Mouse (Mus musculus) bone marrow macrophage, adult 2 months (primary cell): ENCODE results near the gene Prkd1. TPM values are rescaled to one million over a fixed set of nuclear protein-coding genes. Genes with fewer than 3 reads are reported as not detected.

Experiments
- H3K27ac ChIP-seq: 2 replicates; pipeline ENCODE4 v1.5.1; 2012; ENCODE audit warnings: low read depth, low read length; ENCODE audit not compliant: insufficient read depth
- H3K4me1 ChIP-seq: 2 replicates; pipeline ENCODE4 v1.6.1; 2012; ENCODE audit warnings: low read length; ENCODE audit not compliant: control insufficient read depth, insufficient read depth
- H3K4me3 ChIP-seq: 2 replicates; pipeline ENCODE4 v1.5.1; 2012; ENCODE audit warnings: mild to moderate bottlenecking, low read length, moderate library complexity; ENCODE audit not compliant: insufficient read depth
- CTCF ChIP-seq: IDR thresholded peaks from 2 replicates; pipeline ENCODE4 v1.5.1; 2012; ENCODE audit warnings: low read depth, mild to moderate bottlenecking, low read length, moderate library complexity
- POLR2A ChIP-seq: IDR thresholded peaks from 2 replicates; pipeline ENCODE4 v1.6.1; 2012; ENCODE audit warnings: mild to moderate bottlenecking, low read depth, low read length, borderline replicate concordance
- polyA plus RNA-seq: library from polyadenylated mRNA; stranded (reverse); fragments of >200 nt; gene quantifications from 2 replicates; pipeline ENCODE4 v1.2.4, GENCODE M21; 2012; ENCODE audit not compliant: missing spikeins, insufficient read depth, insufficient read length

The Prkd1 gene
- polyA plus RNA-seq, 1 experiment = not detected

DNA sequence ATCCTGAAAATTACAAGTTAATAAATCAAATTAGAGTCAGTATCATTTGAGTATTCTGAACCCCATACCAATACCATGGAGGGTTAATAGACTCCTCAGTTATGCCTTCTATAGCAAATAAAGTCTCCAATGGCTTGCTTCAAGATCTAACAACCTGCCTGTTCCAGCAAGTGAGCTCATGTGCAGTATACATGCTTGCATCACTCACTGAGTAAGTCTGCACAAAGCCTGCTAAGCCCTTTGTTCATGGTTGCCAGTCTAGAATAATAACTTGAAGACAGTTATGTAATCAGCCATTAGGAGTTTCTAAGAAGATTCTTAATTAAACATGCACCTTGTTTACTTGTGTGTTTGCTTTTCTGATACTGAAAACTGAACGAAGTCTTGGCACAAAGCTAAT, 88.4 kb downstream of the Prkd1 start:
- no peaks in the 10 kb centered on the region for H3K4me1 ChIP-seq
- H3K4me3 ChIP-seq = no peak overlapping the region
- H3K27ac ChIP-seq = no peak overlapping the region
- no peak for TF ChIP-seq POLR2A
- no peak for TF ChIP-seq CTCF

DNA sequence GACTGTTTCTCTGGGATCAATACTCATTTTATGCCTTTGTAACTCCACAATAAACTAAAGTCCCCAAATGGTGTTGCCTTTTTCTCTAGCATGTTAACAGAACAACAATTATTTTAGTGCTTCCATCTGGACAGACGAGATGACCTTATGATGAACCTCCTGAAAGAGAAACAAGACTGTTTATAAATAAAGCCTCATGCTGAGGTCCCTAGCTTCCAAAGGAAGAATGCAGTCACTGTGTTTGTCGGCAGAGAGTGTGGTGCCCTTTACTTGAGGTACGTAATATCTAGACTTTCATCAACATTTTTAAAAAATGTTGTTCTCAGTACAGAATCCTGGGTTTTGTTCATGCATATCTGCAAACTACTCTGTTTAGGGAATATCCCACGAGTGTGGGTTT, 90.7 kb downstream of the Prkd1 start:
- Histone ChIP-seq H3K4me1 (no peaks in the 10 kb centered on the region), H3K4me3 (no peak overlapping the region), H3K27ac (no peak overlapping the region)
- no peak for TF ChIP-seq POLR2A
- TF ChIP-seq CTCF = no peak

DNA sequence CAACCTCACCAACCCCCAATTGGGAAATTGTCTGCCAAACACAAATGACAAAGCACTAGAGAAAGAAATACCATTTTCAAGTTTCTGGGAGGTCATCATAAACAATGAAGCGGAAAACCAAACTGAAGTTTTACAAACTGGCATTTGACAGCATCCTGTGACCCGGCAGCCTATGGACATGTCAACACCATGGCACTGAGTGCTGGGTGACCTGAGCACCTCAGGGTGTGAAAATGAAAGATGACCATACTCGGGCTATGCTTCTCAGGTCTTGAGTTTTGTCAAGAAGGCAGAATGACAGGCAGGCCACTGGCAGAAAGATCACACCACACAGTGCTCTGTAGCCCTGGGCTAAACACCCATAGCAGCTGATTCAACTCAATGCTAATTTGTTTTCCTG, 94.7 kb downstream of the Prkd1 start:
- Histone ChIP-seq H3K27ac (no peak overlapping the region), H3K4me1 (no peaks in the 10 kb centered on the region), H3K4me3 (no peak overlapping the region)
- TF ChIP-seq CTCF (no peak), POLR2A (no peak)

DNA sequence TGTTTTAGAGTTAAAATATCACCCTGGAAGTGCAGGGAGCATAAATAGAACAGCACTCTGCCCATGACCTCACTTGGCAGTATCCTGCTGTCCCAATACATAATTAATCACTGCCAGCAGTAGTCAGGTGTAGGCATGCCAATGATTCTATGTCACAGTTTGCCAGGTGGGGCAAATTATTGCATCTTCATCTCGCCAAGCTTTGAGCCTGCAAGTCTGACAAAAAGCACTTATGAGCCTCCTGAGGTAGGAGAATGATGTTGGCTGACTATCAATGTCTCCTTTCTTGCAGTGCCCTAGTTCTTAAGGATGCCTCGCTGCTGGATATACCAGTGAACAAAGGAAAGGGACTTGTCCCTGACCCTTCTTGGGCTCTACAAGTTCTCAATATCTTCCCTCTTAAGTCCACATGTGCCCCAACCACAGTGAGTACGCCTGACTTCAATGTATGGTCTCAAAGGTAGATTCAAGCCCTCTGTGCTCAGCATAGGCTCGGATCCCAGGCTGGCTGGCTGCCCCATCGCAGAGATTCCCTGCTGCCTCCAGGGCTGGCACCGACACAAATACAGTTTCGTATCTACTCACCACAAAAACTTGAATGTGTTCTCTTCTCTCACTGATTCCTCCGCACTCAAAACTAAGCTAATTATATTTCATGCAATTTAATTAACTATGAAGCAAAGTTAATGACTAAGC, 98.9 kb downstream of the Prkd1 start:
- H3K27ac ChIP-seq = no peak overlapping the region
- TF ChIP-seq CTCF (no peak), POLR2A (no peak)

DNA sequence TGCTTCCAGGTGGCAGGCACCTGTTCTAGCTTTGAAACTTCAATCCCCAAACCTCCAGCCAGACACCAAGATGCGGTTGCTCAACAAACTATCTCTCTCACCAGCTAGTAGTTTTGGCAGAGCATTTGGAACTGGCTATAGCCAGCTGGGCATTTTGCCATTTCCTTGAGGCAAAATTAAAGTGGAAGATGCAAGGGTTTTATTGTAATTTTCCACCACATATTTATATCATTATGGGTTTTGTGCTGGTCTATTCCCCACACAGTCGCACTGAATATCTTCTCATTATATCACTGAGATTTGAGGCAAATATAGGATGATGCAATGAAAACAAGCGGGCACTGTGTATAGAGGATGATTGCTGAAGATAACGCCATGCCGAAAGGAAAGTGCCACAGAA, 102.5 kb downstream of the Prkd1 start:
- TF ChIP-seq CTCF (no peak), POLR2A (no peak)
- H3K4me3 ChIP-seq = no peak overlapping the region
- no peak overlapping the region for H3K27ac ChIP-seq
- H3K4me1 ChIP-seq = no peaks in the 10 kb centered on the region

More for the DNA sequence above, 98.9 kb downstream of the Prkd1 start:
- H3K4me3 ChIP-seq = no peak overlapping the region
- H3K4me1 ChIP-seq = no peaks in the 10 kb centered on the region

GRCm38 (mm10) chr12:50545610-50545919, 103.3 kb downstream of the Prkd1 start:
- H3K27ac ChIP-seq = no peak overlapping the region
- H3K4me1 ChIP-seq = no peaks in the 10 kb centered on the region
- no peak overlapping the region for H3K4me3 ChIP-seq
- TF ChIP-seq CTCF (no peak), POLR2A (no peak)

DNA sequence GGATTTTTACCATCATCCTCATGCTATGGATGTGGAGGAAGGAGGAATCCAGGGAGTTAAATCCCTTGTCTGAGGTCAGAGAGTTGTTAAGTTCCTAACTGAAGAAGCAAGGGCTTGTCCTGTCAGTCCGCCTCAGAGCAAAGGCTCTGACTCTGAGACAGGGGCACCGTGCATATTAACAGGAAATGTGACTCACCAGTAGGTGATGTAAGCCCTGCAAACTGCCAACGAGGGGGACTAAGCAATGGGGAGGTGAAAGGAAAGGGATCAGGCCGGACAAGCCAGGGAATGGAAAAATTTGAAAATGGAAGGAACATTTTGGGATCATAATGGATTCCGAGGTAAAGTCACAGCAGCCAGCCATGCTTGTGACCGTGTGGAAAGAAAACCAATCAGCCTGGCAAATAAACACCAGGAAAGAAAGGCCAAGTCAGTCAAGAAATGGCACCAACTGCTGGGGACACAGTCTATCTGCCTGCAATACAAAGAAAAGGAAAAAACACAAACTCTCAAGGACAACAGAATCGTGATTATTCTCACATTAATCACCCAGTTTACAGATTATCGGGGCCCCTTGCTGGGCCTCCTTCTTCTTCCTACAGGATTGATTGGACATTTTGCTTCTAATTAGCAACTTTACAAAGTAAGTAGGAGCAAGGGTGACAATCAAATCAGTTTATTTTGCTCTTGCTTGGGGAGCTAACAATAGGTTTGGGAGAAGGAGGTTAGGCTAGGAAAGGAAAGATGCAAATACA, 103.9 kb downstream of the Prkd1 start:
- TF ChIP-seq POLR2A (no peak), CTCF (no peak)
- H3K4me3 ChIP-seq = no peak overlapping the region
- H3K27ac ChIP-seq = no peak overlapping the region
- no peaks in the 10 kb centered on the region for H3K4me1 ChIP-seq

DNA sequence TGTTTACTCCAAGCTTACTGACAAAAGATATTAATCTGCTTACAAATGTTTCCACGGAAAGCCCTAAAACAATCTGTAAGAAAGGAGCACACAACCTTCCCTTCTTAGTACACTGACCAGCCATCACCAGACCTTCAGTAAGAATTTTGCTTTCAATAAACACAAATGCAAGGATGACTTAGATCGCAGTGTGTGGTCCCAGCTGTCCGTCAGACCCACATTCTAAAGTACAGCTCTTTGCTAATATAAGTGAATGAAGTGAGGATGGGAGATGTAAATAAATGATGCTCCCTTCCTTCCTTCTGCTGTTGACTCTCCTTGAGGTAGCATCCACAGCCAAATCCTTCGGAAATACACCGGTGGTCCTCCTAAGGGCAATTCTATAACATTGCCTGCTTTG, 108.1 kb downstream of the Prkd1 start:
- TF ChIP-seq CTCF (no peak), POLR2A (no peak)
- Histone ChIP-seq H3K27ac (no peak overlapping the region), H3K4me1 (no peaks in the 10 kb centered on the region), H3K4me3 (no peak overlapping the region)

GRCm38 (mm10) chr12:50538296-50538965, 110.5 kb downstream of the Prkd1 start:
- TF ChIP-seq CTCF = no peak
- no peak for TF ChIP-seq POLR2A
- Histone ChIP-seq H3K4me3 (no peak overlapping the region), H3K4me1 (no peaks in the 10 kb centered on the region), H3K27ac (no peak overlapping the region)

- Histone ChIP-seq H3K4me1 (no peaks in the 10 kb centered on the region), H3K27ac (no peak overlapping the region), H3K4me3 (no peak overlapping the region)
- TF ChIP-seq CTCF (no peak), POLR2A (no peak)
Measured at GRCm38 (mm10) chr12:50537761-50538160, 111.1 kb downstream of the Prkd1 start.
